Mouse (Mus musculus): Measurements from ENCODE around the gene Gm21679.
"Not testable (repeated sequence)": the region's sequence is repeated elsewhere in the genome, so short reads cannot be mapped to it uniquely, and the experiment has no call there.

Gene Gm21679

GRCm38 (mm10) chrY:29683270-29683669 is at the start of gene Gm21679:
TSS of gene Gm21679 (minus strand) at chrY:29683370.
- DNase-seq (ENCODE audit: low spot score in 2 of 2) = not testable (repeated sequence)

All from natural killer cell, adult 2 months (primary cell).